Mouse (Mus musculus) erythroid progenitor cell, adult 5-6 weeks (primary cell): ENCODE data around the gene Gm20388. TPM values are rescaled to one million over a fixed set of nuclear protein-coding genes. Genes with fewer than 3 reads are reported as not detected.

ENCODE experiments used
- ATAC-seq: replicated peaks from 2 replicates; pipeline ENCODE4 v1.8.0; 2016; ENCODE audit warnings: moderate number of reproducible peaks, mild to moderate bottlenecking, moderate TSS enrichment, inconsistent platforms; ENCODE audit not compliant: poor library complexity, low FRiP score, severe bottlenecking
- total RNA-seq, 2 experiments: library from RNA; stranded (forward) in 1 of 2; stranded (reverse) in 1 of 2; fragments of 150-400 nt in 1 of 2; fragments of 186-747, 209-891 nt in 1 of 2; gene quantifications; 2 replicates each; pipeline versions ENCODE4 v1.2.3 to v1.2.4; 2015 to 2017; ENCODE audit warnings: low replicate concordance in 2 of 2

Gm20388 gene
- total RNA-seq, 2 experiments from 2014 or later: 4.2 TPM; not detected in 1

DNA sequence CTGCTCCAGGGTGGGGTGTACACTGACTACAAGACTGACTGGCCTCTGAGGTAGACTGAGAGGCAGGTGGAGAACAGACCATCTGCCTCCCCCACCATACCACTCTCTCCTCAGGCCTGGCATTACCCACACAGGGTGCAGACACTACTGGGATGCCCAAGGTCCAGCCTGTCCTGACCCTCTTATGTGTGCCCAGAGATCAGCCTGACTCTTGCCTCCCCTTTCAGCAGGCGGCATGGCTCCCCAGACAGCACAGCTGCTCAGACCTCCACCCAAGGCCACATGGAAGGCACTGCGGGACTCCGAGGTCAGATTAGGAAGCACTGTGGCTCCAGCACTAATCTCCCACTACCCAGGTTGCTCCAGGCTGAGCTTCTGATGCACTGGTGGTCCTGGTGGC is 2760.1 kb downstream of the Gm20388 start:
- ATAC-seq: no peak

DNA sequence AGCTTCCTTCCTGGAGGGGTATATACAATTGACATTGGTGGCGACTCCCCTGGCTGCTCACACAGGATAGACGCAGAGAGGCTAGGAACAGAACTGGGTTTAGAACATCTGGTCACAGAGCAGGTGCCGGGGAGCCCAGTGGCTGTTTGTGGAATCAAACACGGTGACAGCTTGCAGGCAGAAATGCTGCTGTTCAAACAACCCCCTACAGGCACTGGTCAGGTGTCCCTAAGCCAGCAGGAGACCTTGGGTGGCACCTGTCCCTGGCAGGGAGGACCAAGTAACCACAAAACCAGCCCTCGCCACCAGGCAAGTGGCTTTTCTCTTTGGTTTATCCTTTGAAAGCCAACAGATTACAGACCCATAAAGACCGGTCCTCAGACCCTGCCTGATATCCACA is 2761.3 kb downstream of the Gm20388 start:
- ATAC-seq: no peak

DNA sequence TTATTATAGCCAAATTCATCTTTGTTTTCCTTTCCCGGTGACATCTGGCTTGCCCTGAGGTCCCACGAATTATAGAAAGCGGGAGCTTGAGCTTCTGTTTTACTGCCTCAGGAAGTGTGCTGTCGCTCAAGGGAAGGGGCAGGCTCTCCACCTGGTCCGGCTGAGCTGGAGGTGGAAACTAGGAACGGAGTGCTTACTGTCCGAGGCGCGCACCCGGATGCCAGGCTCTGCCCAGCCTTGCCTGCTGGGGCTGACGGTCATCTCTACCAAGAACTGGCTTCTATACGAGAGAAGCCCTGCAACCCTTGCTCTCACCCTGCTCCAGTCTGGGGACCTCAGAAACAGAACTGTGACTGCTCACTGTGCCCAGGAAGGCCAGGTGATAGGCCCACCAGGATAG is 2763.3 kb downstream of the Gm20388 start:
- no peak for ATAC-seq

DNA sequence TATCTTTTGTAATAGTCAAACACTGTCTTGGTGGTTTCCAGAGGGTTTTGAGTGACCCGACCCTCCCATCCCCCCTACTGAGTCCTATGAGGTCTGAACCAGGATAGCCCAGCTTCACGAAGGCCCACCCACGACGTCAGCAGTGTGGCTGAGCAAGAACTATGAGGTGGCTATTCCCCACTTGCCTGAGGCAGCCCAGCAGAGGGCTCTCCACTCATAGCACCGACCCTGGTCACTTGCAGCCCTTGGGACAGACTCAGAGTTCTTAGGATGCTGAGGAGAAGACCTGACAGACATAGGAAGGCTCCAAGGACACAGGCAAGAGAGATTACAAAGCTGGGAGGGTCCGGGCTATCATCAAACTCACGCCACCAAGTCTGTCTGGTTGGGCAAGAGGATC is 2764.4 kb downstream of the Gm20388 start:
- ATAC-seq: no peak

DNA sequence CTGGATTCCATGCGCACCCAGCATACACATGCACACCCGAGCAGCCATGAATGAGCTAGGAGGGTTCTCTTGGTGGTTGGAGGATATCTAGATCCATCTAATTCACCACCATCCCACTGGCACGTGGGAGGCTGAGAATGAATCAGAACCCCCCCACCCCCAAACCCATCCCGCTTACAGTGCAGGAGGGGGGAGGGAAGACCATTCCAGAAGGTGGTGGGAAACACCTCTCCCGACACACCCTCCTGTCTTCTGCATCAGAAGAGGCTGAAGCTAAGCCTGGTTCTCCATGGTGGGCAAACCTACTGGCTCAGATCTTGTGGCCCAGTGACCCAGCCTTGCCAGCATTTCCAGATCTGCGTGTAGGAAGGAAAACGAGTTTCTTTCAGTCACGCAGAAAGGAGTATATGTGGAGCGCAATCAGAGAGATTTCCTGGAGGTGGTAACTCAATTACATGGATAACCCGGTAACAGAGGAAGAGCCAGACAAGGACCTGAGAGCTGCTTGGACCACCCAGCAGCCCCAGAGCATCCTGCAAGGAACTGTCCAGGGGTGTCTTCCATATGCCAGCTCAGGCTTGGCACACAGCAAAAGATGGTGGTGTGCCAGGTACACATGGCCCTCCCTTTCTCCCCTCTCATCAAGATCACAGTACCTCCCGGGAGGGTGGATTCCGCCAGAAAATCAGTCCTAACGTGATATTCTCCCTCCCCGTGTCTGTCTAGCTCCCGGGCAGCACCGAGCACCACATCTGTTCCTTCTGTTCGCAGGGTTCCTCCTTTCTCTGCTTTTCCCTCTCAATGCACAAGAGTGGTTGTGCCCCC is 2765.2 kb downstream of the Gm20388 start:
- no peak for ATAC-seq

DNA sequence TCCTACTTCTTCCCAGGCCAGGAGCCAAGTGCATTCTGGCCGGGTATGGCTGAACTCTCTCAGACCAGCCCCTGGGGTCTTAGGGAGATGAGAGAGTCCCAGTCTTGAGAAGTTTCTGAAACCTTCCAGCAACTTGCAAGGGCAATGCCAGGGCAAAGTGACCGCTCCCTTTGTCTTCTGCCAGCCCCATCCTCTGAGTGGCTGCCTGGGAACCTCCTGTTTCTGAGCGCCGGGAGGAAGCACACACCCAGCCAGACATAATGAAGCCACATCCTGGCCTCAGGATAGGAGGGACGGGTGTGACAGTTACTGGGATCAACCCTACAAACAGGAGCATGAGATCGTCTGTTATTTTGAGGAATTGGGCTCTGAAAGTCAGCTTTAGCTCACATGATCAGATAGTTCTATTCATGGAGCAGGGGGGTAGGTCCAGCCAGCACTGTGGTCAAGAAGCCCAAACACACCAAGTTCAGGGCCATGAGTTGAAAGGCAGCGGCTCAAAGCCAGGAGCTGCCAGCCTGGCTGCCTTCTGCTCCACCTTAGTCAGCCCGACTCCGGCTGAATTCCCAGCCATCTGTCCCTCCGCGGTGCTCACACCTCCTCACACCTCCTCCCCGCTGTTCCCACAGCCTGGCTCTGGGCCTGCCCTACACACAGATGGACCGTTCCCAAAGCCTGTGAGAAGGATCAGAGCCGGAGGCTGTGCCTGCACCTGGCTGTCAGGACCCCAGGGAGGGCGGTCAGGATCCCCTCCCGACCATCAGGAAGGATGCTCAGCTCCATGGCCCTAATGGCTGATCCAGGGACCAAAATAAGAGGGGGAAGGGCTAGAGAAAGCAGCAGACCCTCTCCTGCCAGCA is 2766.2 kb downstream of the Gm20388 start:
- ATAC-seq: no peak

DNA sequence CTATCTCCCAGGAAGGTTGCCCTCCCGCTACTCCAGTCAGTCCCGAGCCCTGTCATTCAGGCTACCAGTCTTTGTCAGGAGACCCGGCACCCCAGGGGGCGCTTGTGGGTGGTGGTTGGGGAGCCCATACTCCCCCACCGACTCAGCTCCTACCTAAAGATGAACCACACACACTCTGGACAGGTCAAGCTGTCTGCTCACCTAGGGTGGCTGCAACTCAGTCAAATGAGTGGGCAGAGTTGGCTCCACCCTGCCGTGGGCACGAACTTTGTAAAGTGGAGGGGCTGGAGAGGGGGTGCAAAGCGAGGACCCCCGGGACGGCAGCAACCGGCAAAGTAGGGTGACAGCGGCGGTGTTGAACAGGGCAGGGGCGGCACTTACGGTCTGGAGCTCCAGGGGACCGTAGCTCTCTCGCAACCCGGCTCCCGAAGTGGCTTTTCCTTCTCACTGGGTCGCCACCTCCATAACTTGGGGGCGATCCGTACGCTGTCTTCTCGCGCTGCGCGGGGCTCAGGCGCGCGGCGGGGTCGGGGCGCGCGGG is 2766.9 kb downstream of the Gm20388 start:
- ATAC-seq: no peak

DNA sequence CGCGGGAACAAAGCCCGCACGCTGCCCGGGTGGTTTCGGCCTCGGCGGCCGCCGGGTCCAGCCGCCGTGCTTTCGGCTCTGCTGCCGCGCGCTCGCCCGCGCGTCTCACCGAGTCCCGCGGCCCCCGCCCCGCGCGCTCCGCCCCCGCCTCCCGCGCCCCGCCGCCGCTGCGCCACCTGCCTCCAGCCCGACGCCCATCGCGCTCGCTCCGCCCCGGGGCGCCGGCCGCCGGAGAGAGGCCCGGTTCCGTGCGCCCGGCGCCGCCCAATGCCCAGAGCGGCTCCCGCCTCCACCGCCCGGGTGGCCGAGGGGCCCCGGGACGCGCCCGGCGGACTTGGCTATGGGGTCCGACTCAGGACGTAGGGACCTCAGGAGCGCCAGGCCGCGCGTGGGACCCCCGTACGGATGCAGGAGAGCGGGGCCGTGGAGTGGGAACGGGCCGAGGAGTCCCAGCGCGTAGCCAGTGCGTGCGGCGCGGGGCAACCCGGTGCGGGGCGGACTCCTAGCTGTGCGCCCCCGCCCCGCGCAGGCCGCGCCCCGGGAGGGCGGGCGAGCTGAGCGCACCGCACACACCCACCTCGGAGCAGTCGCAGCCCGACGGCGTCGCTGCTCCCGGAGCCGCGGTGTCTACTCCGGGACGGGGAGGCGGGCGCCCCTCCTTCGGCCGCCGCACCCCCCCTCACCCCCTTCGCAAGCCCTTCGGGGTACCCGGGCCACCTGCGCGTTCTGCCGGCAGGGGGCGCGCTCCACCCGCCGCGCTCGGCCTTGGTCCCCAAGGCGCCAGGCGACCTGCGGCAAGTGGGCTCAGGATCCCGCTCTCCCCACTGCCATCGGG is 2767.6 kb downstream of the Gm20388 start:
- peak; percentile 63 for ATAC-seq

DNA sequence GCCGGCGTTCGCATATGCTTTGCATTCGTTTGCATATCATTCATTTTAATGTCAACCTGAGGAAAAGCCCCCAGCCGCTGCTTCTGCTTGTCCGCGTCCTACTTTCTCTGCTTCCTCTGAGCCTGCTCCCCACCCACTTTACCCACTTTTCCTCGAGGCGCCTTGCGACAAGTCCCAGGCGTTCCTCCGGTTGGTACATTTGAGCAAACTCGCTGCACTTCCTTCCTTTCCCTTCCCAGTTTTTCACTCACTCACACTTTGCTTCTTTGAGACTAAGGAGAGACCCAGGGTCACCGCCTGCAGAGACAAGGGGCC is 2768.2 kb downstream of the Gm20388 start:
- no peak for ATAC-seq

DNA sequence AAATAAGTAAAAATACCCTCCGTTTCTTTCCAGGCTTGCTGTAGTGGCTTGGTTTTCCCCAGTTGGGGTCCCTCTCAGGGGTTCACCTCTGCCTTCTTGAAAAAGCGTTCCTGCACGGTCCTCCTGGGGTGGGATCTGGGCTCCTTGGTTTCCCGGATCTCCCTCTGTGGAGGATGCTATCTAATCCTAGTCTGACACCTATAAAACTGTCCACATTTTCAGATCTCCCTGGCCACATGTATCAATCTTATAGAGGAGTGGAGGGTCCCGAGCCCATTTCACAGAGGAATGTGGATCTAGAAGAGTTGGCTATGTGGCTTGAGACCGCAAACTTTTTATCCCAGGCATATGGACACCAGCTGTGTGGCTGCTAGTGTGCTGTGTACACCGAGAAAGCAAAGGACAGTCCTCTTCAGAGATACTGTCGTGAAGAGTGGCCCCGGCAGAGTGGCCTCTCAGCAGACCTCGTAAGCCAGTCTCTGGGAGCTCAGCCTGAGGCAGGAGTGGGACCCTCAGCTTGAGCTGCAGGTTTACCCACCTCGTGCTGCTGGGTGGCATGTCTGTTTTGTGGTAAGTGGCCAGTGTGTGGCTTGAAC is 2768.8 kb downstream of the Gm20388 start:
- no peak for ATAC-seq

DNA sequence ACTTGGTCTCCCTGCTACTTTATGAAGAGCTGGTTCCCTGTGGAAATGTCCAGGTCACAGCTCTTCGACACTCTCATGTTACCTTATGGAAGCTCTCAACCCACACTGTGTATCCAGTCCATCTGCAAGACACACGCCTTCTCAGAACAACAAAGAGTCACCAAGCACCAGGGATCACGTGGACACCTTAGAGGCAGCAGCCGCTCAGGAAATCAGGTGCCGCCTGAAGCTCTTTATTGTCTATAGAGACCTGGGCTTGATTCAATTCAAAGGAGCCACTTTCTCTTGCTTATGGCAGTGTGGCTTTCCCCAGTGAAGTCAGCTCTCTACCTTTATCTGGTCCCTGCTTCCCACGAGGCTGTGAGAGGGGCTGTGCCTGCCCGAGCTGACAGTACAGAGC is 2769.5 kb downstream of the Gm20388 start:
- ATAC-seq: no peak

DNA sequence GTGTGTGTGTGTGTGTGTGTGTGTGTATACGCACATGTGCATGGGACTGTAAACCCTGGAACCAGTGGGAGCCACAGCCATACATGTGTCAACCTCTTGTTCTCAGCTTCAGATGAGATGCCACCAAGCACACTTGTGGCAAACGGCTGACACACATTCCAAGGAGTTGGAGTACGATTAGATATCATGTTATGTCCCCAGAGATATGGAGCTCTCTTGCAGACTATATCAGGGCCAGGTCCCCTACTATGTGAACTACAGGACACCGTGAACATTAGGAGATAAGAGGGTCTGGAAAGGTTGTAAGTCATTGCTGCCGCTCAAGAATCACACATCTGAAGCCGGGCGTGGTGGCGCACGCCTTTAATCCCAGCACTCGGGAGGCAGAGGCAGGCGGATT is 2772.2 kb downstream of the Gm20388 start:
- ATAC-seq: no peak

DNA sequence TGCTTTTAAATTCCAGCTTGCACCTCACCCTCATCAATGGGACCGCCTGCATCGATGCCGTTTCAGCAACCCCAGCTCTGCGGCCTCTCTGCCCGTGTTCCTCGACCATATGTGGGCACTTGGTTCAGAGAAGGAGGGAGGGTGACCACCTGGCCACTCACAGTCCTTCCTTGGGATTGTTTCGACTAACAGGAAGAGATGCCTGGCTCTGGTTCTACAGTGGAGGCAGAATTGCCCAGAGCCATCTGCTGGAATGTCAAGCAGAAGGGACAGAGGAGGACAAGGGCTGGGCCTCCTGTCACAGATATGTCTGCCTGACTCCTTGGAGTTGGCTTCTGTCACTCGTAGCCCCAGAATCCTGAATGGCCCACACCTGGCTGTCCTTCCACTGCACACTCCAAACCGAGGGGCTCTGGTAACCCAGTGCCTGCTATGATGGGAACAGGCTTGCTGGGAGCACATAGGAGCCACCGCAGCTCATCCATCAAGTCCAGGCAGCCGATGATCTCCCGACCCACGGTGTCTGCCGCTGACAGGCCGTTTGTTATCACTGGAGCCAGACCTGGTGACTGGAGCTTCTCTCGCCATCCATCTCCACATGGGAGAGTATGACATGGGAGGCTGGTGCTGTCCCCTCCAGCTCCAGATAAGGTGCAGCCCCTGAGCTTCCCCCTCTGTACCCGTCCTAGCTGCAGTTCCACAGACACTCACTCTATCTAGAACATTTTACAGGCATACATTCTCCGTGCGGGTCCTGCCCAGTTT is 2774.6 kb downstream of the Gm20388 start:
- ATAC-seq: peak; percentile 92

DNA sequence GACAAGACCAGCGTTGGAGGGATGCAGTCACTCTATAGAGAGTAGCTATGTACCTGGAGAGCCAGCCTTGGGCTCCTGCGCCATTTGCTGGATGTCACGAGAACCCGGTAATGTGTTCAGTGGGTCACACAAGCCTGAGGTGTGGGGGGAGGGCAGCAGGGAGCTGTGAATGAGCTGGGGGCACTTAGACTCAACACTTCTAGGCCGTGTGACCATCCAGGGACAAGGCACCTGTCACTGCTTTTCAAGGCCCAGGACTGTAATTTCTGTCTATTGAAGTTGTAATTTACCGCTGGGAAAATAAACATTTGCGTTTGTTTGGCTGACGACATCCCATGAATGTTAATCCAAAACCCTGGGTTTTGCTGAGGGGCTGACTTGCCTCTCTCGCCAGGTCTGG is 2776.2 kb downstream of the Gm20388 start:
- no peak for ATAC-seq

DNA sequence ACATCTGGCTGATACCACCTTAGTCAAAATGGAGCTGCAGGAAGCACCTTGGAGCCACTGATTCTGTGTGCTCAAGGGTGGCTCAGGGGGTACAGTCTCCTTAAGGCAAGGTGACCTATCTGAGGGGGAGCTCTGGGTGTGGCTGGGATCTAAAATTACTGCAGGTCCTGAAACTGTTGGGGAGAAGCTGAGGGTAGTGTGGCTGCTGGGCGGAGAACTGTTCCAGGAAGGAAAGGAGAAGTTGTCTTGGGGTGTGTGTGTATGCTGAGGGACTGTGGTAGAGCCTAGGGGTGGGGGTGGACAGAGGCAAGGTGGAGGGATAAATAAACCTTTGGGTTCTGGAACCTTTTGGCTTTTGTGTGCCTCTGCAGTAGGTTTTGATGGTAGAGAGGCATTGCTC is 2778.7 kb downstream of the Gm20388 start:
- ATAC-seq: no peak

DNA sequence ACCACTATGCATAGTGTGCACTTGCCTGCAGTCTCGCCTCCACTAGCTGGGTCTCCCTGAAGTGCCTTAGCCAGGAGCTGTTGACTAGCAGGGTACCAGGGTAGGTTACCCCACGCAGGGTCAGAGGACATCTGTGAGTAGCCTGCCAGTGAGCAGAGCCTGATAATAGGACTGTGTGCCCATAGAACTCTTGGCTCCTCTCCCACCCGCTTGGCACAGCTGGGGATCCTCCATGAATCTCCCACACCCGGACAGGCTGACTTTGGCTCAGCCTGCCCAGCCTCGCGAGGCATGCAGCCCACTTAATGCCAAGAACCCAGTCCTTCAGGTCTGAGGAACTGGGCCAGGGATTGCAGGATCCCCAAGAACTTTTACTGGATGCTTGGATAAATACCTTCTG is 2780.4 kb downstream of the Gm20388 start:
- no peak for ATAC-seq

DNA sequence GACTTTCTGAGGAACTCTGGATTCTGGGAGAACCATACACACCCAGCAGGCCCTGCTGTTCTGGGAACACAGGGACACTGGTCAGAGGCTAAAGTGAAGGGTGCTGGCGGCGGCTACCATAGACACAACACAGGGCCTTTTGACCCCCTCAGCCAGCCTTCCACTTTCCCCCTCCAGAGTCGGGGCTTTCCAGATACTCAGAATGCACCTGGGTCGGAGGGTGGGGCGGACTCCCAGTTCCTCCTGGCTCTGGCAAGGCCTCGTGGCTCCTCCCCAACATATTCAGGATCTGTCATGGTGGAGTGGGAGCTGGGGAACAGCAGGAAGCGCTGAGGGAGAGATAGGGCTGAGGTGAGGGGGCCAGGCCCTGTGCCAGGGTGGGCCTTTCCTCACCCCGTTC is 2781.5 kb downstream of the Gm20388 start:
- ATAC-seq: no peak

DNA sequence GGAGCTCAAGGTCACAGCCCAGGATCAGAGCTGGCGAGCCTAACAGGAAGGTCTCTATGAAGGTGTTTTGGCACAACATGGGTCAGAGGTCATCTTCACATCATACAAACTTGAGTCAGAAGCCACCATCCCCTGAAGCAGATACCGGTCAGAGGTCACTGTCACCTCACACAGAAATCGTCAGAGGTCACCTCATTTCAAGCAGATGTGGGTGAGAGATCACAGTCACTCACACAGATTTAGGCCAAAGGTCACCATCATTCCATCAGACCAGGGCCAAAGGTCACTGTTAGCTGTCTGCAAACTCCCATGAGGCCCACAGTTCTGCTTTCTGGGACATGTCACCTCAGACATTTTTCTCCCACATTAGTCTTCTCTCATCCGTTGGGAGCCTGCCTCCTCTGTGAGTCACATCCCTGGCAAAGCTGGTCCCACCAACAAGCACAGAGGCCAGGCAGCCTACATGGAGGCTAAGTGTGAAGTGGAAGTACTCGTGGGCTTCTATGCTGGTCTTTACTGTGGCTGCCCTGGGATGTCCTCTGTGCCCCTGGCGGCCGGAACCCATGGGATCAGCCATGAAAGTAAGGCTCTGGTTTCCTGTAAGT is 2784.9 kb downstream of the Gm20388 start:
- ATAC-seq: no peak

DNA sequence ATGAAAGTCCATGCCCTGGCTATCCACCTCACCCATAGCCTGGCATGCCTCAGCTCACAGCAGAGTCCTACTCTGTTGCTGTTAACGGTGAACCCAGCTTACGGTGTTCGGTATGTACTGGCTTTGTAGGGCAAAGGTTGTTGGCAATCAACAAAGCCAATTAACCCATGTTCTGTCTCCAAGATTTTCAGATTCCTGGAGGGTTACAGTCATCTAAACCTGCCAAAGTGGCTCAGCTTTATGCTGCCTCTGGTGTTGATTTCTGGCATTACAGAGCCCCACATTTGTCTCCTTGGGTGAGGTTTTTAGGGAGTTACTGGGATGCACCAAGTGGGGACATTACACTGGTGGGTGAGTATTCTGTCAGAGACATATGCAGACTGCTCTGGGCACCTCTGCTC is 2786.5 kb downstream of the Gm20388 start:
- ATAC-seq: peak; percentile 49
